Mouse (Mus musculus) heart, postnatal 0 days (tissue): ENCODE measurements around the gene Dctn3. TPM values are rescaled to one million over a fixed set of nuclear protein-coding genes. Genes with fewer than 3 reads are reported as not detected.
"Not testable (repeated sequence)": the region's sequence is repeated elsewhere in the genome, so short reads cannot be mapped to it uniquely, and the experiment has no call there.

Experiments used
- ATAC-seq: fragments of 200-750 bp; cut with Nextera tagmentation; 2 replicates; pipeline ENCODE4 v1.8.0; 2017; ENCODE audit warnings: low read depth, moderate number of reproducible peaks, moderate library complexity; ENCODE audit not compliant: insufficient read depth
- DNase-seq: peaks from one replicate; pipeline ENCODE4 v3.0.0-alpha.2; 2016; ENCODE audit warnings: low spot score
- H3K27ac ChIP-seq: fragments of 300-500 bp; sonication (generic); 2 replicates; pipeline ENCODE4 v1.5.1; 2014; ENCODE audit warnings: low read depth, mild to moderate bottlenecking
- H3K27me3 ChIP-seq: fragments of 300-500 bp; sonication (generic); 2 replicates; pipeline ENCODE4 v1.6.1; 2014; ENCODE audit warnings: low read length, mixed read lengths; ENCODE audit not compliant: control insufficient read depth, insufficient read depth
- H3K36me3 ChIP-seq: fragments of 300-500 bp; sonication (generic); replicated peaks from 2 replicates; pipeline ENCODE4 v1.6.1; 2014; ENCODE audit warnings: low read length, mixed read lengths; ENCODE audit not compliant: control insufficient read depth, insufficient read depth
- H3K4me1 ChIP-seq: fragments of 300-500 bp; sonication (generic); 2 replicates; pipeline ENCODE4 v1.6.1; 2014; ENCODE audit warnings: antibody characterized with exemption; ENCODE audit not compliant: control insufficient read depth, insufficient read depth
- H3K4me2 ChIP-seq: fragments of 300-500 bp; sonication (generic); 2 replicates; pipeline ENCODE4 v1.6.1; 2014; ENCODE audit warnings: low read depth, mild to moderate bottlenecking, low read length, moderate library complexity
- H3K4me3 ChIP-seq: fragments of 300-500 bp; sonication (generic); 2 replicates; pipeline ENCODE4 v1.5.1; 2014; ENCODE audit warnings: low read depth, low read length
- H3K9ac ChIP-seq: fragments of 300-500 bp; sonication (generic); replicated peaks from 2 replicates; pipeline ENCODE4 v1.6.1; 2014; ENCODE audit warnings: low read depth, low read length, mixed read lengths
- H3K9me3 ChIP-seq: fragments of 300-500 bp; sonication (generic); replicated peaks from 2 replicates; pipeline ENCODE4 v1.6.1; 2016; ENCODE audit warnings: low read length; ENCODE audit not compliant: control insufficient read depth
- CTCF ChIP-seq: IDR thresholded peaks from 2 replicates; pipeline ENCODE4 v1.5.1; 2016; ENCODE audit warnings: antibody characterized with exemption, control low read depth, low read depth
- WGBS: fragments of 180-500 bp; shearing (Covaris S2); extraction: QIAGEN DNeasy Blood & Tissue Kit; methylation state at CpG from one replicate; pipeline ENCODE4 v1.1.7; 2014; 5-methylcytosine and 5-hydroxymethylcytosine counted together
- polyA plus RNA-seq: library from polyadenylated mRNA; unstranded; fragments of >200 nt; fragmentation: Nextera tagmentation; extraction: Ambion mirVana; gene quantifications from 2 replicates; pipeline ENCODE4 v1.2.1, GENCODE M21; 2015
- total RNA-seq: library from RNA; depleted of rRNA; stranded (reverse); fragments of >200 nt; gene quantifications from 2 replicates; pipeline ENCODE4 v1.2.3, GENCODE M21; 2014; ENCODE audit warnings: low replicate concordance

Gene Dctn3
- total and polyA plus RNA-seq, 2 experiments from 2014 or later: 121 to 161 TPM

GRCm38 (mm10) chr4:41698421-41699016 lies 24.5 kb downstream of the Dctn3 start:
- not testable (repeated sequence) for H3K4me3 ChIP-seq, H3K9ac ChIP-seq, H3K4me2 ChIP-seq, H3K4me1 ChIP-seq, DNase-seq, H3K9me3 ChIP-seq, H3K36me3 ChIP-seq, ATAC-seq, H3K27ac ChIP-seq, H3K27me3 ChIP-seq
- 14% methylated on average over 22 of the region's 32 CpGs for WGBS

GRCm38 (mm10) chr4:41696930-41697841 lies 25.8 kb downstream of the Dctn3 start, which contains the start of gene Cntfr:
Cntfr (minus strand) TSS chr4:41697089.
- H3K4me2 ChIP-seq: peak within 1 kb of the TSS; percentile 46
- H3K9me3 ChIP-seq, H3K4me3 ChIP-seq, DNase-seq, H3K4me1 ChIP-seq, H3K36me3 ChIP-seq, H3K27me3 ChIP-seq, H3K27ac ChIP-seq, ATAC-seq, H3K9ac ChIP-seq: not testable (repeated sequence)
- WGBS: 9% methylated on average over 31 of the region's 40 CpGs
- peak; percentile 69 for TF ChIP-seq CTCF

- H3K4me2 ChIP-seq, H3K4me3 ChIP-seq, H3K27me3 ChIP-seq, H3K27ac ChIP-seq, H3K36me3 ChIP-seq, ATAC-seq, DNase-seq, H3K9ac ChIP-seq, H3K4me1 ChIP-seq, H3K9me3 ChIP-seq: not testable (repeated sequence)
- WGBS: 12% methylated on average over 11 of the region's 15 CpGs
Observed at GRCm38 (mm10) chr4:41696452-41696851, 26.5 kb downstream of the Dctn3 start.

GRCm38 (mm10) chr4:41695800-41696199 lies 27.2 kb downstream of the Dctn3 start:
- not testable (repeated sequence) for H3K27ac ChIP-seq, H3K36me3 ChIP-seq, H3K4me1 ChIP-seq, DNase-seq, H3K4me2 ChIP-seq, H3K9me3 ChIP-seq, ATAC-seq, H3K9ac ChIP-seq, H3K4me3 ChIP-seq, H3K27me3 ChIP-seq
- 8% methylated on average over 13 of the region's 38 CpGs for WGBS

- not testable (repeated sequence) for H3K9me3 ChIP-seq, H3K4me2 ChIP-seq, H3K9ac ChIP-seq, H3K36me3 ChIP-seq, H3K4me3 ChIP-seq, H3K4me1 ChIP-seq, H3K27me3 ChIP-seq, ATAC-seq, DNase-seq, H3K27ac ChIP-seq
- WGBS: 29% methylated on average over 4 of the region's 4 CpGs
Observed at GRCm38 (mm10) chr4:41693511-41693910, 29.5 kb downstream of the Dctn3 start.

- WGBS: no CpG with 5 or more reads among the region's 4 CpGs
- ATAC-seq, H3K27ac ChIP-seq, H3K9ac ChIP-seq, DNase-seq, H3K36me3 ChIP-seq, H3K27me3 ChIP-seq, H3K4me1 ChIP-seq, H3K9me3 ChIP-seq, H3K4me3 ChIP-seq, H3K4me2 ChIP-seq: not testable (repeated sequence)
Observed at GRCm38 (mm10) chr4:41690014-41690413, 33.0 kb downstream of the Dctn3 start.

GRCm38 (mm10) chr4:41688562-41688961 lies 34.4 kb downstream of the Dctn3 start:
- H3K4me3 ChIP-seq, ATAC-seq, H3K27me3 ChIP-seq, H3K9ac ChIP-seq, H3K27ac ChIP-seq, H3K4me2 ChIP-seq, H3K4me1 ChIP-seq, H3K9me3 ChIP-seq, DNase-seq, H3K36me3 ChIP-seq: not testable (repeated sequence)
- 54% methylated on average over 1 of the region's 1 CpGs for WGBS

GRCm38 (mm10) chr4:41685882-41686492 lies 37.0 kb downstream of the Dctn3 start:
- 75% methylated on average over 9 of the region's 10 CpGs for WGBS
- not testable (repeated sequence) for DNase-seq, H3K36me3 ChIP-seq, H3K4me2 ChIP-seq, H3K4me3 ChIP-seq, H3K27ac ChIP-seq, H3K9ac ChIP-seq, H3K9me3 ChIP-seq, H3K4me1 ChIP-seq, ATAC-seq
- peaks cover 12% of the 10 kb centered on the region for H3K27me3 ChIP-seq
